Mouse (Mus musculus) midbrain, postnatal 0 days (tissue): ENCODE results near the gene Card9. TPM values are rescaled to one million over a fixed set of nuclear protein-coding genes. Genes with fewer than 3 reads are reported as not detected.
A peak's percentile ranks its signal among the peaks of the same experiment; 100 is the strongest.
"Not testable (repeated sequence)": the region's sequence is repeated elsewhere in the genome, so short reads cannot be mapped to it uniquely, and the experiment has no call there.

Source experiments
- ATAC-seq: fragments of 200-750 bp; cut with Nextera tagmentation; 2 replicates; pipeline ENCODE4 v1.8.0; 2017; ENCODE audit warnings: moderate number of reproducible peaks, mild to moderate bottlenecking, moderate TSS enrichment, moderate library complexity; ENCODE audit not compliant: low FRiP score
- DNase-seq: peaks from one replicate; pipeline ENCODE4 v3.0.0-alpha.2; 2015; ENCODE audit warnings: low spot score
- H3K27ac ChIP-seq: fragments of 300-500 bp; sonication (generic); 2 replicates; pipeline ENCODE4 v1.5.1; 2014; ENCODE audit warnings: low read depth, mild to moderate bottlenecking, low read length, mixed read lengths
- H3K27me3 ChIP-seq: fragments of 300-500 bp; sonication (generic); 2 replicates; pipeline ENCODE4 v1.6.1; 2014; ENCODE audit warnings: low read length, control low read depth, mixed read lengths; ENCODE audit not compliant: insufficient read depth
- H3K36me3 ChIP-seq: fragments of 300-500 bp; sonication (generic); 2 replicates; pipeline ENCODE4 v1.6.1; 2014; ENCODE audit warnings: low read length, control low read depth, mixed read lengths; ENCODE audit not compliant: insufficient read depth
- H3K4me1 ChIP-seq: fragments of 300-500 bp; sonication (generic); 2 replicates; pipeline ENCODE4 v1.6.1; 2014; ENCODE audit warnings: mild to moderate bottlenecking, control low read depth, antibody characterized with exemption, low read length, mixed read lengths; ENCODE audit not compliant: insufficient read depth
- H3K4me2 ChIP-seq: fragments of 300-500 bp; sonication (generic); 2 replicates; pipeline ENCODE4 v1.6.1; 2014; ENCODE audit warnings: low read depth, mild to moderate bottlenecking, low read length, mixed read lengths; ENCODE audit not compliant: poor library complexity, severe bottlenecking
- H3K4me3 ChIP-seq: fragments of 300-500 bp; sonication (generic); 2 replicates; pipeline ENCODE4 v1.5.1; 2014; ENCODE audit warnings: low read depth, mild to moderate bottlenecking, low read length, moderate library complexity
- H3K9ac ChIP-seq: fragments of 300-500 bp; sonication (generic); replicated peaks from 2 replicates; pipeline ENCODE4 v1.6.1; 2014; ENCODE audit warnings: mild to moderate bottlenecking, low read length, moderate library complexity, mixed read lengths; ENCODE audit not compliant: poor library complexity, severe bottlenecking
- H3K9me3 ChIP-seq: fragments of 300-500 bp; sonication (generic); 2 replicates; pipeline ENCODE4 v1.6.1; 2016; ENCODE audit warnings: low read length, control low read depth
- CTCF ChIP-seq: IDR thresholded peaks from 2 replicates; pipeline ENCODE4 v1.5.1; 2016; ENCODE audit warnings: antibody characterized with exemption, mild to moderate bottlenecking
- WGBS: fragments of 180-500 bp; shearing (Covaris S2); extraction: QIAGEN DNeasy Blood & Tissue Kit; methylation state at CpG from one replicate; pipeline ENCODE4 v1.1.7; 2014; 5-methylcytosine and 5-hydroxymethylcytosine counted together
- polyA plus RNA-seq: library from polyadenylated mRNA; unstranded; fragments of >200 nt; fragmentation: Nextera tagmentation; extraction: Ambion mirVana; gene quantifications from 2 replicates; pipeline ENCODE4 v1.2.1, GENCODE M21; 2015
- total RNA-seq: library from RNA; depleted of rRNA; stranded (reverse); fragments of >200 nt; gene quantifications from 2 replicates; pipeline ENCODE4 v1.2.3, GENCODE M21; 2014

Card9 gene
- total and polyA plus RNA-seq, 2 experiments from 2014 or later = 1.6 to 11.9 TPM

DNA sequence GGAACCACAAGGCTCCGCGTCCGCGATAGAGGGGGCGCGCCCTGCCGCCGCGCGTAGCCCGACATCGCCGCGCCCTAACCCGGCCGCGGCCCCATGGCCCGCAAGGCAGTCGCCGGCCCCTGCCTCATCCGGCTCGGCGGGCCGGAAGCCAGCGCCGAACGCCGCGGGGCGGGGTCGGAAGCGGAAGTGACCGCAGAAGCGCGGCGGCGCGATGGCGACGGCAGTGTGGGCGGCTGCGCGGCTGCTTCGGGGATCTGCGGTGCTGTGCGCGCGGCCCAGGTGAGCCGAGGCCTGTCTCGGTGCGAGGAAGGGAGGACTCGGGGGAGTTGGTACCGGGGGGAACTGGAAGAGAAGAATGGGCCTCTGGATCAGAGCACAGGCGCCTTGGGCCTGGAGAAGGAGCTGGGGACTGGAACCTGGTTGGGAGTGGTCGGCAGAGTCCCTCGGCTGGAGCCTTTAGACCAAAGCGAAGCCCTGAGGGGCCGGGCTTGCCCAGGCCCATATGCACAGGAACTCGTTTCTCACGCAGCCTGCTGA, 28.5 kb upstream of the Card9 start, which contains the start of the genes Entr1 and Pmpca:
TSS of gene Entr1 (minus strand) at position 163 of the 537 bp plus-strand sequence.
TSS of gene Pmpca (plus strand) at position 186 of the 537 bp plus-strand sequence.
- WGBS = under 1% methylated on average over 46 of the region's 60 CpGs
- no peaks in the 10 kb centered on the region for H3K9me3 ChIP-seq
- DNase-seq (peak; percentile 89), ATAC-seq (peak; percentile 92)
- TF ChIP-seq CTCF = no peak
- peak within 1 kb of the TSS; percentile 95 for H3K9ac ChIP-seq
- H3K27ac ChIP-seq = peak within 1 kb of the TSS; percentile 77
- peaks cover 66% of the 10 kb centered on the region for H3K36me3 ChIP-seq
- peak within 1 kb of the TSS; percentile 98 for H3K4me2 ChIP-seq
- H3K27me3 ChIP-seq = no peaks in the 10 kb centered on the region
- H3K4me3 ChIP-seq = peak within 1 kb of the TSS; percentile 84
- peaks cover 3% of the 10 kb centered on the region; the same call in 1 of the 2 replicates for H3K4me1 ChIP-seq

DNA sequence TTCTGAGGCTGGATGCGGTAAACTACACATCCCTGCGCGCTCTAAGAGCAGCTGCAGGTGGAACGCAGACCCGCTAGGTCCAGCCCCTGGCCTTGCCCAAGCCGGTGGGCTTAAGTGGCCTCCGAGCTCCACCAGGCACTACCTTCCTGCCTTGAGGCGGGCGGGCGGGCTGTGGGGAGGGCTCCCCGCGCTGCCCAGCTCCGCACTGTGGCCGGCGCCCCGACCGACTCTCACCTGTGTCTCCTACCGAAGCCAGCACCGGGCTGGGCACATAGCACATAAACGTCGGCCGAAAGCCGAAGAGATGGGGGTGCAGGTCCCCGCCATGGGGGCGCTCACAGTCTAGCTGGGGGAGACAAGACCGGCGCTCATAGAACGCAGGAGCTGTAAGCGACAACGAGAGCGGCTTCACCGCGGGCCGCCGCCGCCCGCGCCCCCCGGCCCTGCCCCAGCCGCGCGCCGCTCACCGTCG, 28.0 kb upstream of the Card9 start:
- Histone ChIP-seq H3K9me3 (no peaks in the 10 kb centered on the region), H3K9ac (peak overlapping the region; percentile 95), H3K36me3 (peaks cover 69% of the 10 kb centered on the region), H3K4me2 (peak overlapping the region; percentile 98), H3K4me1 (peaks cover 3% of the 10 kb centered on the region; the same call in 1 of the 2 replicates), H3K4me3 (peak overlapping the region; percentile 84), H3K27me3 (no peaks in the 10 kb centered on the region), H3K27ac (peak overlapping the region; percentile 77)
- WGBS = 1% methylated on average over 28 of the region's 45 CpGs
- TF ChIP-seq CTCF = no peak
- DNase-seq (no peak), ATAC-seq (peak; percentile 60)

DNA sequence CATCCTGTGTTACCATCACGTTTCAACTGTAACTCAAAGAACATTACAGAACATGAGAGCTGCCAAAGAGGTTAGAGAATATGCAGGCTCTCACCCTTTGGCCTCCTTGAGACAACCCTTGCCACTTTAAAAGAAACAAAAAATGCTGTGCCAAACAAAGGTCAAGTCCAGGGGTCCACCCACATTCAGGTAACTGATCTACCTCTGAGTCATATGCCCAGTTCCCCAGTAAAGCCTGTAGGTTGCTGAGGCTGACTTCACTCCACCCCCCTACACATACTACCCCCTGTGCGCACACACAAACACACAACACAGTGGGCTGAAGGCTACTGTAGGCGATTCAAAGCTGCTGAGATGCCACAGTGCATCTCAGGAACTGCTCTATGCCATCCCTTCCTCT, 27.0 kb upstream of the Card9 start:
- TF ChIP-seq CTCF = no peak
- ATAC-seq (no peak), DNase-seq (no peak)
- Histone ChIP-seq H3K4me1 (peaks cover 3% of the 10 kb centered on the region; the same call in 1 of the 2 replicates), H3K27me3 (no peaks in the 10 kb centered on the region), H3K9me3 (no peaks in the 10 kb centered on the region), H3K4me2 (peak overlapping the region; percentile 98; the same call in 1 of the 2 replicates), H3K9ac (no peak overlapping the region), H3K4me3 (no peak overlapping the region), H3K36me3 (peaks cover 68% of the 10 kb centered on the region), H3K27ac (no peak overlapping the region)
- 86% methylated on average over 3 of the region's 3 CpGs for WGBS

DNA sequence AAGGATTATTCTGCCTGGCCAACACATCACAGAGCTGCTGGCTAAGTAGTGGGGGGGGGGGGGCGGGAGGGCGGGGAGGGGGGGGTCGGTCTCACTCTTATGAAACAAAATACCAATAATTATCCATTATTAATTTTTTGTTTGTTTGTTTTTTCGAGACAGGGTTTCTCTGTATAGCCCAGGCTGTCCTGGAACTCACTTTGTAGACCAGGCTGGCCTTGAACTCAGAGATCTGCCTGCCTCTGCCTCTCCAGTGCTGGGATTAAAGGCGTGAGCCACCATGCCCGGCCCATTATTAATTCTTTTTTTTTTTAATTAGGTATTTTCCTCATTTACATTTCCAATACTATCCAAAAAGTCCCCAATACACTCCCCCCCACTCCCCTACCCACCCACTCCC, 20.2 kb upstream of the Card9 start:
- Histone ChIP-seq H3K27ac (peak overlapping the region; percentile 55; the same call in 1 of the 2 replicates), H3K36me3 (peaks cover 50% of the 10 kb centered on the region), H3K4me2 (peak overlapping the region; percentile 66), H3K4me3 (peak overlapping the region; percentile 75), H3K9ac (peak overlapping the region; percentile 79)
- not testable (repeated sequence) for ATAC-seq, H3K9me3 ChIP-seq, DNase-seq, H3K4me1 ChIP-seq, H3K27me3 ChIP-seq
- whole genome bisulfite sequencing = 34% methylated on average over 6 of the region's 6 CpGs

DNA sequence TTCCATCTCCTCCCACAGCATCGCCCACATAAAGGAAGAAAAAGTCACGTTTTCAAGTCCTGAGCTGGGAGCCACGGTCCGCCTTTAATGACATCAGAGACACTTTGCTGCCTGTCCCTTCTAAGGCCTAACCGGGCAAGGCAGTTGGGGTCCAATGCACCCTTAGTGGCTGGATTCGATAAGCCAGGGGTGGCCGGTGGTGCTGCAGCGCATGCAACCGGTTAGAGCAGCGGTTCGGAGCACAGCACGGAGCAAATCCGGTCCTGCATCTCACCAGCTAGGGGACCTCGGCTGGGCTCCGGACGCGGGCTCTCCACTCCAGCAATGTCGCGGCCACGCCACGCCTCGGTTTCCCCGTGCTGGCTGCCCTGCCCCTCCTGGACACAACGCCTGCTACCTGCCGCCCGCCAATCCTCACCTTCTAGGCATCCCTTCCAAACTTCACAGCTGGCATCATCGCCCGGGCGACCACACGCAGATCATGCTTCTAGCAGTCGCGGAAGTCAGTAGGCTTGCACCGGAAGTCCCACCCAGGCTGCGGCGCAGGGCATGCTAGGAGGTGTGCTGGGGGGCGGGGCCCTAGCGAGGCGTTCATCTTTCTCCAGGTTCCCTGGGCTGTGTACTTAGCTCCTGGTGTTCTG, 19.5 kb upstream of the Card9 start, which contains the start of gene Snapc4:
TSS of gene Snapc4 (minus strand) at position 523 of the 641 bp plus-strand sequence.
- H3K4me1 ChIP-seq = no peaks in the 10 kb centered on the region
- H3K9ac ChIP-seq = peak within 1 kb of the TSS; percentile 79
- H3K27me3 ChIP-seq = no peaks in the 10 kb centered on the region
- TF ChIP-seq CTCF = no peak
- H3K4me3 ChIP-seq = peak within 1 kb of the TSS; percentile 75
- H3K9me3 ChIP-seq = no peaks in the 10 kb centered on the region
- peaks cover 51% of the 10 kb centered on the region for H3K36me3 ChIP-seq
- peak within 1 kb of the TSS; percentile 66 for H3K4me2 ChIP-seq
- peak within 1 kb of the TSS; percentile 55; the same call in 1 of the 2 replicates for H3K27ac ChIP-seq
- ATAC-seq (peak; percentile 93), DNase-seq (peak; percentile 90)
- 0% methylated on average over 38 of the region's 38 CpGs for WGBS

DNA sequence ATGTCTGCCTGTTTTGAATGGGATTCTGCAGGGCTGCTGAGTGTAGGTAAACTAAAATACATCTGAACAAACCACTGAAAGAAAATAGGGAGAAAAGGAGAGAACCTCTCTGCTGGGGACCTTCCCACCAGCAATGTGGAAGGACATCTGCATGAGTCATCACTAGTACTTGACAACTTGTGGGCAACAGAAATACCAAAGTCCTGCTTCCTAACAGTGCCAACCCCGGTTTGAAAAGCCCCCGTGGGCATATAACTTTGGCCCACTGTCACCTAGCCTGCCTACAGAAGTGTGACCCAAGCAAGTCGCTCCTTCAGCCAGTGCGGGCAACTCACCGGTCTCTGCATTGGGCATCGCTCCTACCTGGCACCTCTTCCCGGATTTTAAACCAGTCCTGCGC, 11.7 kb upstream of the Card9 start:
- H3K4me1 ChIP-seq = no peaks in the 10 kb centered on the region
- no peak overlapping the region for H3K4me3 ChIP-seq
- H3K27ac ChIP-seq = no peak overlapping the region
- no peaks in the 10 kb centered on the region for H3K27me3 ChIP-seq
- H3K4me2 ChIP-seq = no peak overlapping the region
- 95% methylated on average over 8 of the region's 8 CpGs for WGBS
- ATAC-seq (no peak), DNase-seq (no peak)
- H3K9ac ChIP-seq = no peak overlapping the region
- no peak for TF ChIP-seq CTCF
- H3K36me3 ChIP-seq = peaks cover 88% of the 10 kb centered on the region
- no peaks in the 10 kb centered on the region for H3K9me3 ChIP-seq
